Mouse (Mus musculus) hematopoietic stem cell, adult 5-6 weeks (primary cell): ENCODE results near the gene Prkce. TPM values are rescaled to one million over a fixed set of nuclear protein-coding genes. Genes with fewer than 3 reads are reported as not detected.

Source experiments
- ATAC-seq, 2 experiments: fragments of 125-278 bp in 1 of 2; replicated peaks in 1 of 2; 2 replicates each; pipeline ENCODE4 v1.8.0; 2016 to 2017; ENCODE audit warnings: inconsistent platforms in 2 of 2, mild to moderate bottlenecking in 2 of 2, moderate number of reproducible peaks in 2 of 2, low read depth in 1 of 2, moderate TSS enrichment in 1 of 2; ENCODE audit not compliant: low FRiP score in 2 of 2, poor library complexity in 2 of 2, severe bottlenecking in 2 of 2, insufficient read depth in 1 of 2, low TSS enrichment in 1 of 2
- total RNA-seq: library from RNA; stranded (forward); fragments of 172-1452, 232-1000 nt; gene quantifications from 2 replicates; pipeline ENCODE4 v1.2.3, GENCODE M21; 2017

The Prkce gene
- total RNA-seq, 1 experiment from 2014 or later, result 15.4 TPM

GRCm38 (mm10) chr17:86302861-86303331, 135.3 kb downstream of the Prkce start:
- no peak for ATAC-seq

- ATAC-seq, result no peak
Measured at GRCm38 (mm10) chr17:86303401-86304243, 136.0 kb downstream of the Prkce start.

- no peak for ATAC-seq
Measured at GRCm38 (mm10) chr17:86304923-86305630, 137.5 kb downstream of the Prkce start.

GRCm38 (mm10) chr17:86306161-86306560, 138.6 kb downstream of the Prkce start:
- ATAC-seq, result no peak

- peak; percentile 52 to 66; a peak in 2 of 4 replicates for ATAC-seq
Measured at GRCm38 (mm10) chr17:86313413-86314139, 146.0 kb downstream of the Prkce start.

GRCm38 (mm10) chr17:86315874-86316273, 148.3 kb downstream of the Prkce start:
- ATAC-seq, result no peak

- ATAC-seq, result no peak
Measured at GRCm38 (mm10) chr17:86316771-86317170, 149.2 kb downstream of the Prkce start.

- ATAC-seq, result no peak
Measured at GRCm38 (mm10) chr17:86317197-86317596, 149.6 kb downstream of the Prkce start.

- no peak for ATAC-seq
Measured at GRCm38 (mm10) chr17:86319967-86320602, 152.5 kb downstream of the Prkce start.

GRCm38 (mm10) chr17:86322840-86323239, 155.3 kb downstream of the Prkce start:
- peak; percentile 14 to 38; a peak in 1 of 4 replicates for ATAC-seq

- peak; percentile 53 to 65 for ATAC-seq
Measured at GRCm38 (mm10) chr17:86323310-86323709, 155.7 kb downstream of the Prkce start.

- ATAC-seq, result no peak
Measured at GRCm38 (mm10) chr17:86323909-86324686, 156.5 kb downstream of the Prkce start.

- ATAC-seq, result no peak
Measured at GRCm38 (mm10) chr17:86324756-86325155, 157.2 kb downstream of the Prkce start.

GRCm38 (mm10) chr17:86325317-86325716, 157.7 kb downstream of the Prkce start:
- no peak for ATAC-seq

GRCm38 (mm10) chr17:86327958-86328357, 160.4 kb downstream of the Prkce start:
- no peak for ATAC-seq

GRCm38 (mm10) chr17:86329273-86330075, 161.9 kb downstream of the Prkce start:
- no peak for ATAC-seq
